Mouse (Mus musculus) heart, adult 18-20 months (tissue): Measurements from ENCODE around the gene Klra9. TPM values are rescaled to one million over a fixed set of nuclear protein-coding genes. Genes with fewer than 3 reads are reported as not detected.
"Not testable (repeated sequence)": the region's sequence is repeated elsewhere in the genome, so short reads cannot be mapped to it uniquely, and the experiment has no call there.

Experiments used
- DNase-seq, 2 experiments: peaks; one replicate each; pipeline ENCODE4 v3.0.0; 2021 to 2022; ENCODE audit warnings: mixed read lengths in 1 of 2
- long read RNA-seq, 2 experiments: library from polyadenylated mRNA; stranded (forward); transcript quantifications; one replicate each; pipeline ENCODE4 v2.0.0; 2021
- total RNA-seq, 2 experiments: library from RNA; stranded (reverse); gene quantifications; 2 replicates each; pipeline ENCODE4 v1.2.3; 2021

Klra9 gene
- 1 to 10 TPM; 1.4 to 2.5 TPM for total RNA-seq
- long read RNA-seq, experiment 1, partial matches to known transcripts = 1 of 8 reads
- long read RNA-seq, experiment 1, other reads (novel, unspliced or antisense) = 7 of 8 reads
- long read RNA-seq, experiment 2, partial matches to known transcripts = 0 of 1 reads
- long read RNA-seq, experiment 2, other reads (novel, unspliced or antisense) = 1 of 1 reads

DNA sequence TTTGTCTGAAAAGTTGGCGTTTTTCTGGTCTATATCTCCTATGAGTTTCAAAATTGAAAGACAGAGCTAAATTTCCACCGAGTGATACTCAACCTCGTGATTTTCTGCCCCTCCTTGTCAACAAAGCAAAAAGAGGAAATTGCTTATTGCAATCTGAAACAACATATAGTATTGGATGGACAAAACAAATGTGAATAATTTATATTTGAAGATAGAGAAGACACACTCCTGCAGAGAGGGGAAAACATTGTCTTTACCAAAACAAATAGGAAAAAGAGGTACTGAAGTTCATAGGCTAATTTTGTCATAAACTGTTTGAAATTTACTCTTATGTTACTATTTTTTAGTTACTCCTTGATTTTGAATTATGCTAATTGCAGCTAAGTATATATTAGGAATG lies at the start of gene Klra9:
Gene Klra9 (minus strand): TSS at position 101 of the 400 bp plus-strand sequence.
- not testable (repeated sequence) for DNase-seq

DNA sequence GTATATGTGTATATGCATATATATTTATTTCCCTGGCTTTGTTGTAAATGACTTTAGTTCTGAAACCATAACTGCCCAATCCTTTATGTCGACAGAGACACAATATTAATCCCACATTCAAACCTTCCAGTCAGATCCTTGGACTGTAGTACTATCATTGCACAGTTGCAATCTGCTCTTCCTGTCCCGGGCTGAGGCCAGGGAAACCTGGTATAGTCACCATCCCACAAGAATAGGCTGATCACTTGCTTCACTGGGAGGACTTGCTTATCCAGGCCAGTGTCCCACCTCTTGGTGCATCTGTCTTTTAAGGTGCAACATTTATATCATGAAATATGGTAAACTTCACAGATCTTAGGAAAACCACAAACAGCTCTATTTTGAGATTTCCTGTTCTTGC lies 44.6 kb upstream of the Klra9 start:
- DNase-seq = no peak

DNA sequence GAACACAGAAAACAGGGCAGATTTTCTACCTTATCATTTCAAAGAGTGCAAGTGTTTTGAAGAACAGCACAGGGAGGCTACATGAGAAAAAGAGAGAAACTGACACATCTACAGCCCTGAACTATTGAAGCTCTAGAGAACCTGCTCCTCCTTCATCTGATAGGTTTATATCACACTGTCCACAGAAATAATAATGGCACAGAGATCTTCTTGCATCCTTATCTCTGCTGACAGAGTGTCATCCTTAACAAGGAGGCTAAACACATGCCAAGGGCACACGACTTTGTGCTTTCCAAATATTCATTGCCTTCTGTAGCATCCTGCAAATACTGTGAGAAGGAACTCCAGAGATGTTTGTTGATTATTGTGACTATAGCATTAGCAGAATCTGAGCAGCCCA lies 43.7 kb upstream of the Klra9 start:
- no peak for DNase-seq

DNA sequence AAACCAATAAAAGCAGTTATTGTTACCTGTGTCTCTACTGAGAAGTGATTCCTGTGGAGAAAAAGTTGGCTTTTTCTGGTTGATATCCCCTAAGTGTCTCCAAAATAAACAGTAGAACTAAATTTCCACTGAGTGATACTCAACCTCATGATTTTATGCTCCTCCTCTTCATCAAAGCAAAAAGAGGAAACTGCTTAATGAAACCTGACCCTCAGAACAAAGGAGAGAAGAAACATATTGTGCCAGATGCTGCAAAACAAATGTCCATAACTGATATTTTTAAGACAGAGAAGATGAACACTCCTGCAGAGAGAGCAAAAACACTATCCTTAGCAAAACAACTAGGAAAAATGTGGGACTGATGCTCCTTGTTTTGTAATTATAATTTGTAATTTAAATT lies 40.3 kb upstream of the Klra9 start, which contains the start of gene Klra7:
Gene Klra7 (minus strand): TSS at position 101 of the 400 bp plus-strand sequence.
- no peak for DNase-seq

DNA sequence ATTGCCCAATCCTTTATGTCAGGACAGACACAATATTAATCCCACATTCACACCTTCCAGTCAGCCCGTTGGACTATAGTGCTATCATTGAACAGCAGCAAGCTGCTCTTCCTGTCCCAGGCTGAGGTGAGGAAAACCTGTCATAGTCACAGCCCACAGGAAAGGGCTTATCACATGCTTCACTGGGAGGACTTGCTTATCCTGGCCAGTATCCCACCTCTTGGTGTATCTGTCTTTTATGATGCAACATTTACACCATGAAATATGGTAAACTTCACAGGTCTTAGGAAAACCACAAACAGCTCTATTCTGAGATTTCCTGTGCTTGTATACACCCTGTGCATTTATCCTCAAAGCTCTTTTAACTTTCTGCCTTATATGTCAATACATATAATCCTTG lies 4.5 kb upstream of the Klra9 start:
- DNase-seq = not testable (repeated sequence)

DNA sequence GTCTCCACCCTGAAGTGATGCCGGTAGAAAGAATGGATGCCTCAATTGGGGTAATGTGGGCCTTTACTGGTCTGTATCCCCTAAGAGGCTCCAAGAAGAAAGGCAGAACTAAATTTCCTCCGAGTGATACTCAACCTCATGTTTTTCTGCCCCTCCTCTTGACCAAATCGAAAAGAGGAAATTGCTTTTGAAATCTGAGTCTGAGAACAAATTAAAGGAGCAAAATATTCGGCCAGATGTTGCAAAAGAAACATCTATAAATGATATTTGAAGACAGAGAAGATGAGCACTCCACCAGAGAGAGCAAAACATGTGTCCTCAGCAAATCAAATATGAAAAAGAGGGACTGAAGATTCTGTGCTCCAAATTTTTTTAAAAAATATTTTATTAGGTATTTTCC lies 63.1 kb downstream of the Klra9 start, which contains the start of gene Klra8:
Gene Klra8 (minus strand): TSS at position 101 of the 400 bp plus-strand sequence.
- not testable (repeated sequence) for DNase-seq

Other genes with a start within 250 kb of the Klra9 start
- not detected for gene Klra6, start 166.2 kb downstream of the Klra9 start, total RNA-seq
- gene Klra4, start 125.8 kb downstream of the Klra9 start, total RNA-seq = not detected
- gene Klra8, start 63.2 kb downstream of the Klra9 start, total RNA-seq = under 1 TPM; 0.45 to 0.90 TPM
- not detected for gene Klra7, start 40.2 kb upstream of the Klra9 start, total RNA-seq
- not detected for gene Klra10, start 88.8 kb upstream of the Klra9 start, total RNA-seq
- gene Klra3, start 144.5 kb upstream of the Klra9 start, total RNA-seq = not detected
- gene Klra1, start 193.8 kb upstream of the Klra9 start, total RNA-seq = not detected